Mouse (Mus musculus): Measurements from ENCODE around the gene Hsd11b1.

DNA sequence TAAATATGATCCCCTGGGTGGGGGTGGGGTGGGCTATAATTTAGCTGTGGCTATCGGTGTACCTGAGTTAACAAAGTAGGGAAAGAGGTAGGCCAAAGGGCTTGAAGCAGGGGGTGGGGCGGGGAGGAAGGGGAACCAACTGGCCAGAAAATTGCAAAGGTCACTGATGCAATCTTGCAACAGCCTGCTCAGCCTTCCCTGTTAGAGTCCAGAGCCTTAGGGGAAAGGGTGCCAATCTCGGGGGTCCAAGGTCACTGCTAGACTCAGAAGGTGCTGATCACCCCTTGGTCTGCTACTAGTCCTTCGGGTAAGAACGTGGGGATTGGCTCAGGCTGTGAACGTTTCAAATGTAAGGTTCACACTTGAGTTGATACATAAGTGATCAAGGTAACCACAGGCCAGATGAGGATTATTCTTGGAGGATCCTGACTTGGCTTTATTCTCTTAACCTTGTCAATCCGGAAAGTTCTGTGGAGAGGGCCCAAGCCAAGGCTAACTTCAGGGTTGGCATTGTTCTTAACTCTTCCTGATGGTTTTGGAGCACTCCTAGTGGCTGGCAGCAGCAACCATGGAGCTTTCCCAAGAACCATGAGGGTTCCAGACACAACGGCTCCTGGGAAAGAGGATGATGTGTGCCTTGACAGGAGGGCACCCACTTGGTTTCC, 10.7 kb upstream of the Hsd11b1 start:
- TF ChIP-seq CTCF (IDR thresholded peaks at IDR 0.05; ENCODE audit: low read depth) (no peak), EP300 (IDR thresholded peaks at IDR 0.05; ENCODE audit: low read depth) (no peak)

All from heart, postnatal 0 days (tissue).